Mouse (Mus musculus) intestine, embryonic 16.5 days (tissue): ENCODE data around the gene Zfp981. TPM values are rescaled to one million over a fixed set of nuclear protein-coding genes. Genes with fewer than 3 reads are reported as not detected.
A peak's percentile ranks its signal among the peaks of the same experiment; 100 is the strongest.
"Not testable (repeated sequence)": the region's sequence is repeated elsewhere in the genome, so short reads cannot be mapped to it uniquely, and the experiment has no call there.

Source experiments
- ATAC-seq: fragments of 200-750 bp; cut with Nextera tagmentation; 2 replicates; pipeline ENCODE4 v1.8.0; 2017; ENCODE audit warnings: moderate TSS enrichment, moderate library complexity
- H3K27ac ChIP-seq: fragments of 300-500 bp; sonication (generic); 2 replicates; pipeline ENCODE4 v1.5.1; 2014; ENCODE audit warnings: mild to moderate bottlenecking, low read length
- H3K27me3 ChIP-seq: fragments of 300-500 bp; sonication (generic); replicated peaks from 2 replicates; pipeline ENCODE4 v1.6.1; 2014; ENCODE audit warnings: low read length, control low read depth, mixed read lengths; ENCODE audit not compliant: control insufficient read depth, insufficient read depth
- H3K36me3 ChIP-seq: fragments of 300-500 bp; sonication (generic); 2 replicates; pipeline ENCODE4 v1.6.1; 2014; ENCODE audit warnings: low read length, control low read depth; ENCODE audit not compliant: control insufficient read depth, insufficient read depth
- H3K4me1 ChIP-seq: fragments of 300-500 bp; sonication (generic); 2 replicates; pipeline ENCODE4 v1.6.1; 2014; ENCODE audit warnings: low read length, control low read depth, mixed read lengths; ENCODE audit not compliant: control insufficient read depth, insufficient read depth
- H3K4me2 ChIP-seq: fragments of 300-500 bp; sonication (generic); 2 replicates; pipeline ENCODE4 v1.6.1; 2014; ENCODE audit warnings: low read depth, low read length, control low read depth
- H3K4me3 ChIP-seq: fragments of 300-500 bp; sonication (generic); 2 replicates; pipeline ENCODE4 v1.5.1; 2014; ENCODE audit warnings: mild to moderate bottlenecking, low read length
- H3K9ac ChIP-seq: fragments of 300-500 bp; sonication (generic); 2 replicates; pipeline ENCODE4 v1.6.1; 2014; ENCODE audit warnings: low read depth, low read length
- H3K9me3 ChIP-seq: fragments of 300-500 bp; sonication (generic); 2 replicates; pipeline ENCODE4 v1.6.1; 2016; ENCODE audit warnings: low read length, control low read depth; ENCODE audit not compliant: control insufficient read depth
- WGBS: fragments of 180-500 bp; shearing (Covaris S2); extraction: QIAGEN DNeasy Blood & Tissue Kit; methylation state at CpG from one replicate; pipeline ENCODE4 v1.1.7; 2014; 5-methylcytosine and 5-hydroxymethylcytosine counted together
- polyA plus RNA-seq: library from polyadenylated mRNA; unstranded; fragments of >200 nt; fragmentation: Nextera tagmentation; extraction: Ambion mirVana; gene quantifications from 2 replicates; pipeline ENCODE4 v1.2.1, GENCODE M21; 2015

Gene Zfp981
- polyA plus RNA-seq: 0.05 TPM in 1 of 2 replicates, not detected in the other

GRCm38 (mm10) chr4:146501727-146502126, at the start of gene Zfp981:
Gene Zfp981, plus strand, starts transcription at chr4:146502027.
- H3K27me3 ChIP-seq, H3K4me2 ChIP-seq, H3K4me3 ChIP-seq, H3K4me1 ChIP-seq, H3K36me3 ChIP-seq, H3K27ac ChIP-seq, H3K9ac ChIP-seq, ATAC-seq: not testable (repeated sequence)
- H3K9me3 ChIP-seq: peaks cover 12% of the 10 kb centered on the region
- 89% methylated on average over 4 of the region's 4 CpGs for WGBS

GRCm38 (mm10) chr4:146452576-146452975, 49.3 kb upstream of the Zfp981 start:
- H3K27me3 ChIP-seq, ATAC-seq, H3K4me1 ChIP-seq, H3K9ac ChIP-seq, H3K27ac ChIP-seq, H3K4me2 ChIP-seq, H3K4me3 ChIP-seq, H3K36me3 ChIP-seq: not testable (repeated sequence)
- H3K9me3 ChIP-seq: peaks cover 27% of the 10 kb centered on the region
- WGBS: 83% methylated on average over 2 of the region's 2 CpGs

- H3K4me1 ChIP-seq, H3K4me2 ChIP-seq, H3K4me3 ChIP-seq, ATAC-seq, H3K36me3 ChIP-seq, H3K9ac ChIP-seq, H3K27me3 ChIP-seq, H3K27ac ChIP-seq: not testable (repeated sequence)
- 61% methylated on average over 1 of the region's 1 CpGs for WGBS
- peaks cover 29% of the 10 kb centered on the region for H3K9me3 ChIP-seq
Measured at GRCm38 (mm10) chr4:146454170-146454569, 47.7 kb upstream of the Zfp981 start.

- Histone ChIP-seq H3K9ac (no peak overlapping the region), H3K27me3 (no peaks in the 10 kb centered on the region), H3K9me3 (peaks cover 29% of the 10 kb centered on the region), H3K4me1 (no peaks in the 10 kb centered on the region), H3K4me2 (no peak overlapping the region), H3K4me3 (no peak overlapping the region), H3K27ac (no peak overlapping the region), H3K36me3 (no peaks in the 10 kb centered on the region)
- 41% methylated on average over 2 of the region's 2 CpGs for WGBS
- ATAC-seq: peak; percentile 16; the same call in 1 of the 2 replicates
Measured at GRCm38 (mm10) chr4:146454896-146455295, 46.9 kb upstream of the Zfp981 start.

- peak; percentile 29 for ATAC-seq
- WGBS: 91% methylated on average over 7 of the region's 7 CpGs
- H3K4me1 ChIP-seq: no peaks in the 10 kb centered on the region
- no peaks in the 10 kb centered on the region for H3K36me3 ChIP-seq
- no peak overlapping the region for H3K9ac ChIP-seq
- peaks cover 29% of the 10 kb centered on the region for H3K9me3 ChIP-seq
- H3K27me3 ChIP-seq: no peaks in the 10 kb centered on the region
- no peak overlapping the region for H3K4me3 ChIP-seq
- no peak overlapping the region for H3K27ac ChIP-seq
- no peak overlapping the region for H3K4me2 ChIP-seq
Measured at GRCm38 (mm10) chr4:146455321-146455721, 46.5 kb upstream of the Zfp981 start.

- Histone ChIP-seq H3K27ac (no peak overlapping the region), H3K27me3 (no peaks in the 10 kb centered on the region), H3K36me3 (no peaks in the 10 kb centered on the region), H3K4me3 (no peak overlapping the region), H3K4me2 (no peak overlapping the region), H3K9ac (no peak overlapping the region), H3K9me3 (peaks cover 29% of the 10 kb centered on the region), H3K4me1 (no peaks in the 10 kb centered on the region)
- ATAC-seq: no peak
- 73% methylated on average over 4 of the region's 4 CpGs for WGBS
Measured at GRCm38 (mm10) chr4:146456061-146456726, 45.6 kb upstream of the Zfp981 start.

GRCm38 (mm10) chr4:146457126-146457525, 44.7 kb upstream of the Zfp981 start:
- Histone ChIP-seq H3K9ac (no peak overlapping the region), H3K27ac (no peak overlapping the region), H3K4me3 (no peak overlapping the region), H3K9me3 (peaks cover 29% of the 10 kb centered on the region), H3K4me2 (no peak overlapping the region), H3K27me3 (no peaks in the 10 kb centered on the region), H3K4me1 (no peaks in the 10 kb centered on the region), H3K36me3 (no peaks in the 10 kb centered on the region)
- WGBS: 59% methylated on average over 2 of the region's 2 CpGs
- no peak for ATAC-seq

GRCm38 (mm10) chr4:146457720-146458119, 44.1 kb upstream of the Zfp981 start:
- no peak overlapping the region for H3K27ac ChIP-seq
- no peak overlapping the region for H3K9ac ChIP-seq
- H3K4me2 ChIP-seq: no peak overlapping the region
- no peaks in the 10 kb centered on the region for H3K4me1 ChIP-seq
- 74% methylated on average over 1 of the region's 1 CpGs for WGBS
- peaks cover 26% of the 10 kb centered on the region for H3K9me3 ChIP-seq
- ATAC-seq: peak; percentile 30; the same call in 1 of the 2 replicates
- no peaks in the 10 kb centered on the region for H3K27me3 ChIP-seq
- H3K36me3 ChIP-seq: no peaks in the 10 kb centered on the region
- no peak overlapping the region for H3K4me3 ChIP-seq

GRCm38 (mm10) chr4:146459822-146460221, 42.0 kb upstream of the Zfp981 start:
- H3K27ac ChIP-seq, H3K4me2 ChIP-seq, H3K4me3 ChIP-seq, H3K4me1 ChIP-seq, H3K36me3 ChIP-seq, H3K9ac ChIP-seq, ATAC-seq, H3K27me3 ChIP-seq: not testable (repeated sequence)
- 80% methylated on average over 5 of the region's 5 CpGs for WGBS
- H3K9me3 ChIP-seq: peaks cover 25% of the 10 kb centered on the region

GRCm38 (mm10) chr4:146460685-146461084, 41.1 kb upstream of the Zfp981 start:
- peaks cover 22% of the 10 kb centered on the region for H3K9me3 ChIP-seq
- 80% methylated on average over 5 of the region's 5 CpGs for WGBS
- ATAC-seq: not testable (repeated sequence)

More at GRCm38 (mm10) chr4:146460685-146461084, 41.1 kb upstream of the Zfp981 start:
- not testable (repeated sequence) for H3K4me3 ChIP-seq, H3K27me3 ChIP-seq, H3K9ac ChIP-seq, H3K4me1 ChIP-seq, H3K4me2 ChIP-seq, H3K27ac ChIP-seq, H3K36me3 ChIP-seq
